8 mouse cellular contexts compared by ENCODE assay signal in the genomic region with DNA sequence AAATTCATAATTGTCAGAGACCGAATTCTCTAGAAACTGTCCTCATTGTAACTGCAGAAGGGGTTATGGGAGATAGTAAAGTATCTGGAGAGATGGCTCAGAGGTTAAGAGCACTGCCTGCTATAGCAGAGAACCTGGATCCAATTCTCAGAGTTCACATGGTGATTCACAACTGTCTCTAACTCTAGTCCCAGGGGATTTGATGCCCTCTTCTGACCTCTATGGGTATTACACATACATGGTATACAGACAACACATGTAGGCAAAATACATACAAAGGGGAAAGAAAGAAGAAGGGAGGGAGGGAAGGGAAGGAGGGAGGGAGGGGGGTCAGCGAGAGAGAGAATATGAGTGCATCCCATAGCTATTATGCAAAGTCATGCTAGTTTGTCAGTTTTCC.
DNase-seq lines count a peak whose midpoint lies in the region; ATAC-seq and TF ChIP-seq lines count a peak whose summit lies in the region.

No protein-coding gene starts in this region.

- H3K27ac ChIP-seq in left cerebral cortex, adult 2 months = no peak overlapping the region
- no peak overlapping the region for H3K27ac ChIP-seq in forebrain, embryonic 11.5 days (ENCODE audit: low read depth, low read length)

- no peak overlapping the region for H3K9ac ChIP-seq in forebrain, embryonic 11.5 days (ENCODE audit: low read length)

- no peaks in the 10 kb centered on the region for H3K36me3 ChIP-seq in forebrain, embryonic 11.5 days (ENCODE audit: control insufficient read depth, insufficient read depth, low read length)

- peak; percentile 28 for TF ChIP-seq CTCF in left cerebral cortex, adult 2 months (IDR thresholded peaks at IDR 0.05)

- 87% methylated on average over 2 of the region's 2 CpGs for WGBS in forebrain, embryonic 11.5 days

- H3K27me3 ChIP-seq in forebrain, embryonic 11.5 days (ENCODE audit: control insufficient read depth, insufficient read depth, low read length) = no peaks in the 10 kb centered on the region

- no peaks in the 10 kb centered on the region for H3K9me3 ChIP-seq in forebrain, embryonic 11.5 days (ENCODE audit: control insufficient read depth, low read length)

- H3K4me3 ChIP-seq in left cerebral cortex, adult 2 months = no peak overlapping the region
- H3K4me3 ChIP-seq in forebrain, embryonic 11.5 days (ENCODE audit: low read depth, low read length) = no peak overlapping the region

- H3K4me2 ChIP-seq in forebrain, embryonic 11.5 days (ENCODE audit: low read depth, low read length, severe bottlenecking) = no peak overlapping the region

- no peaks in the 10 kb centered on the region for H3K4me1 ChIP-seq in forebrain, embryonic 11.5 days (replicated peaks; ENCODE audit: control insufficient read depth, insufficient read depth, low read length)

- intact Hi-C loops in left cerebral cortex, adult 2 months (cut with DNase I) = no loop called here

- ATAC-seq in megakaryocyte progenitor cell, adult 5-6 weeks (replicated peaks; ENCODE audit: poor library complexity) = peak; percentile 56; the same call in 1 of the 2 replicates
- ATAC-seq in cerebellum, adult (ENCODE audit: insufficient number of reproducible peaks, low FRiP score, low TSS enrichment) = no peak
- no peak for ATAC-seq in forebrain, embryonic 11.5 days (replicated peaks; ENCODE audit: low FRiP score)

- DNase-seq in adrenal gland, postnatal 10 days = peak; percentile 15
- DNase-seq in adrenal gland, postnatal 25 days = no peak
- no peak for DNase-seq in left cerebral cortex, adult 2 months (ENCODE audit: extremely low spot score in 1 of 2, low spot score in 2 of 2)
- no peak for DNase-seq in left cerebral cortex, adult 8-10 months (ENCODE audit: low spot score in 2 of 2)
- DNase-seq in adrenal gland, postnatal 14 days = peak; percentile 29
- DNase-seq in forebrain, embryonic 11.5 days (ENCODE audit: low spot score) = no peak

Comparison
In these comparisons a context has a peak if more than half of its experiments do, and no peak if none do; other contexts are left out.
1. DNase-seq: peak in adrenal gland, postnatal 10 days (single experiment) and adrenal gland, postnatal 14 days (single experiment); none in adrenal gland, postnatal 25 days (single experiment), left cerebral cortex, adult 2 months (0 of 2), left cerebral cortex, adult 8-10 months (0 of 2) and forebrain, embryonic 11.5 days (single experiment).